Mouse (Mus musculus): Measurements from ENCODE around the gene Lmntd2. TPM values are rescaled to one million over a fixed set of nuclear protein-coding genes. Genes with fewer than 3 reads are reported as not detected.

The Lmntd2 gene
- polyA plus RNA-seq, 1 experiment = 0.10 TPM

- Histone ChIP-seq H3K4me3 (peak within 1 kb of the TSS; percentile 59), H3K36me3 (ENCODE audit: control insufficient read depth, insufficient read depth) (no peaks in the 10 kb centered on the region), H3K79me2 (ENCODE audit: control insufficient read depth, insufficient read depth) (peaks cover 4% of the 10 kb centered on the region), H3K27me3 (ENCODE audit: control insufficient read depth, insufficient read depth, insufficient read length) (no peaks in the 10 kb centered on the region), H3ac (ENCODE audit: control insufficient read depth, insufficient read length) (peak within 1 kb of the TSS; percentile 46), H3K4me2 (ENCODE audit: low read depth) (peak within 1 kb of the TSS; percentile 82)
- TF ChIP-seq USF1 (IDR thresholded peaks at IDR 0.05; ENCODE audit: low read depth) = peak; percentile 86
- peak; percentile 67 for TF ChIP-seq POLR2A (IDR thresholded peaks at IDR 0.05; ENCODE audit: insufficient read length, low read depth)
- TF ChIP-seq E2F4 (IDR thresholded peaks at IDR 0.05; ENCODE audit: insufficient read depth) = no peak
- peak; percentile 4 for TF ChIP-seq MAX (IDR thresholded peaks at IDR 0.05; ENCODE audit: low read depth)
- peak; percentile 83 for TF ChIP-seq POLR2AphosphoS2 (IDR thresholded peaks at IDR 0.05; ENCODE audit: insufficient read length, low read depth)
- TF ChIP-seq TCF3 (IDR thresholded peaks at IDR 0.05; ENCODE audit: insufficient read length, low read depth) = no peak
- TF ChIP-seq MYOG (IDR thresholded peaks at IDR 0.05; ENCODE audit: control insufficient read depth in 1 of 3, insufficient read depth in 1 of 3, insufficient read length in 2 of 3, low read depth in 2 of 3) = peak in 1 of 3 experiments; percentile 29
- peak in 1 of 3 experiments; percentile 6 for TF ChIP-seq MYOD1 (IDR thresholded peaks at IDR 0.05; ENCODE audit: control insufficient read depth in 1 of 3, insufficient read length in 2 of 3, low read depth in 2 of 3)
These were observed 41.5 kb downstream of the Lmntd2 start, which contains the start of gene Rnh1 for GRCm38 (mm10) chr7:141172116-141173006. Rnh1 (minus strand) TSS chr7:141172857.

GRCm38 (mm10) chr7:141169866-141170265, 44.0 kb downstream of the Lmntd2 start:
- no peak overlapping the region for H3ac ChIP-seq (ENCODE audit: control insufficient read depth, insufficient read length)
- H3K36me3 ChIP-seq (ENCODE audit: control insufficient read depth, insufficient read depth) = peaks cover 14% of the 10 kb centered on the region
- H3K27me3 ChIP-seq (ENCODE audit: control insufficient read depth, insufficient read depth, insufficient read length) = no peaks in the 10 kb centered on the region
- H3K79me2 ChIP-seq (ENCODE audit: control insufficient read depth, insufficient read depth) = peaks cover 14% of the 10 kb centered on the region
- peak overlapping the region; percentile 85 for H3K4me2 ChIP-seq (ENCODE audit: low read depth)
- H3K4me3 ChIP-seq = no peak overlapping the region
- TF ChIP-seq USF1 (IDR thresholded peaks at IDR 0.05; ENCODE audit: low read depth) = no peak

- Histone ChIP-seq H3K4me2 (ENCODE audit: low read depth) (peak overlapping the region; percentile 85), H3K4me3 (no peak overlapping the region), H3K36me3 (ENCODE audit: control insufficient read depth, insufficient read depth) (peaks cover 14% of the 10 kb centered on the region), H3K27me3 (ENCODE audit: control insufficient read depth, insufficient read depth, insufficient read length) (no peaks in the 10 kb centered on the region), H3K79me2 (ENCODE audit: control insufficient read depth, insufficient read depth) (peaks cover 14% of the 10 kb centered on the region), H3ac (ENCODE audit: control insufficient read depth, insufficient read length) (no peak overlapping the region)
- TF ChIP-seq MYOG (IDR thresholded peaks at IDR 0.05; ENCODE audit: control insufficient read depth in 1 of 3, insufficient read depth in 1 of 3, insufficient read length in 2 of 3, low read depth in 2 of 3) = no peak
- TF ChIP-seq MYOD1 (IDR thresholded peaks at IDR 0.05; ENCODE audit: control insufficient read depth in 1 of 3, insufficient read length in 2 of 3, low read depth in 2 of 3) = no peak
- no peak for TF ChIP-seq MAX (IDR thresholded peaks at IDR 0.05; ENCODE audit: low read depth)
- no peak for TF ChIP-seq REST (IDR thresholded peaks at IDR 0.05; ENCODE audit: insufficient read depth, insufficient read length)
- TF ChIP-seq CEBPB (IDR thresholded peaks at IDR 0.05; ENCODE audit: insufficient read depth, poor library complexity, severe bottlenecking) = no peak
- TF ChIP-seq TCF12 (IDR thresholded peaks at IDR 0.05; ENCODE audit: insufficient read depth, poor library complexity, severe bottlenecking) = no peak
- TF ChIP-seq POLR2A (IDR thresholded peaks at IDR 0.05; ENCODE audit: insufficient read length, low read depth) = no peak
- TF ChIP-seq E2F4 (IDR thresholded peaks at IDR 0.05; ENCODE audit: insufficient read depth) = no peak
- no peak for TF ChIP-seq SRF (IDR thresholded peaks at IDR 0.05; ENCODE audit: control insufficient read depth, insufficient read length, low read depth)
- no peak for TF ChIP-seq TCF3 (IDR thresholded peaks at IDR 0.05; ENCODE audit: insufficient read length, low read depth)
- TF ChIP-seq POLR2AphosphoS2 (IDR thresholded peaks at IDR 0.05; ENCODE audit: insufficient read length, low read depth) = no peak
These were observed 44.6 kb downstream of the Lmntd2 start for GRCm38 (mm10) chr7:141169300-141169699.

GRCm38 (mm10) chr7:141168518-141168953, 45.3 kb downstream of the Lmntd2 start:
- Histone ChIP-seq H3ac (ENCODE audit: control insufficient read depth, insufficient read length) (peak overlapping the region; percentile 30), H3K27me3 (ENCODE audit: control insufficient read depth, insufficient read depth, insufficient read length) (no peaks in the 10 kb centered on the region), H3K4me2 (ENCODE audit: low read depth) (peak overlapping the region; percentile 85), H3K79me2 (ENCODE audit: control insufficient read depth, insufficient read depth) (peaks cover 14% of the 10 kb centered on the region), H3K36me3 (ENCODE audit: control insufficient read depth, insufficient read depth) (peaks cover 14% of the 10 kb centered on the region), H3K4me3 (peak overlapping the region; percentile 46)
- TF ChIP-seq CEBPB (IDR thresholded peaks at IDR 0.05; ENCODE audit: insufficient read depth, poor library complexity, severe bottlenecking) = no peak
- no peak for TF ChIP-seq POLR2A (IDR thresholded peaks at IDR 0.05; ENCODE audit: insufficient read length, low read depth)
- TF ChIP-seq MYOD1 (IDR thresholded peaks at IDR 0.05; ENCODE audit: control insufficient read depth in 1 of 3, insufficient read length in 2 of 3, low read depth in 2 of 3) = peak in 1 of 3 experiments; percentile 33
- peak; percentile 6 for TF ChIP-seq TCF12 (IDR thresholded peaks at IDR 0.05; ENCODE audit: insufficient read depth, poor library complexity, severe bottlenecking)
- peak in 2 of 3 experiments; percentile 39 to 45 for TF ChIP-seq MYOG (IDR thresholded peaks at IDR 0.05; ENCODE audit: control insufficient read depth in 1 of 3, insufficient read depth in 1 of 3, insufficient read length in 2 of 3, low read depth in 2 of 3)
- TF ChIP-seq TCF3 (IDR thresholded peaks at IDR 0.05; ENCODE audit: insufficient read length, low read depth) = no peak
- TF ChIP-seq USF1 (IDR thresholded peaks at IDR 0.05; ENCODE audit: low read depth) = no peak

GRCm38 (mm10) chr7:141167901-141168517, 45.9 kb downstream of the Lmntd2 start:
- Histone ChIP-seq H3K4me2 (ENCODE audit: low read depth) (peak overlapping the region; percentile 85), H3K36me3 (ENCODE audit: control insufficient read depth, insufficient read depth) (peaks cover 14% of the 10 kb centered on the region)
- peak; percentile 19 for TF ChIP-seq POLR2AphosphoS2 (IDR thresholded peaks at IDR 0.05; ENCODE audit: insufficient read length, low read depth)
- peak in 1 of 3 experiments; percentile 4 for TF ChIP-seq MYOG (IDR thresholded peaks at IDR 0.05; ENCODE audit: control insufficient read depth in 1 of 3, insufficient read depth in 1 of 3, insufficient read length in 2 of 3, low read depth in 2 of 3)
- TF ChIP-seq E2F4 (IDR thresholded peaks at IDR 0.05; ENCODE audit: insufficient read depth) = no peak
- peak in 1 of 3 experiments; percentile 53 for TF ChIP-seq MYOD1 (IDR thresholded peaks at IDR 0.05; ENCODE audit: control insufficient read depth in 1 of 3, insufficient read length in 2 of 3, low read depth in 2 of 3)
- TF ChIP-seq MAX (IDR thresholded peaks at IDR 0.05; ENCODE audit: low read depth) = no peak
- TF ChIP-seq POLR2A (IDR thresholded peaks at IDR 0.05; ENCODE audit: insufficient read length, low read depth) = peak; percentile 31

More at GRCm38 (mm10) chr7:141167901-141168517, 45.9 kb downstream of the Lmntd2 start:
- peak overlapping the region; percentile 30 for H3ac ChIP-seq (ENCODE audit: control insufficient read depth, insufficient read length)
- peak overlapping the region; percentile 46 for H3K4me3 ChIP-seq
- H3K79me2 ChIP-seq (ENCODE audit: control insufficient read depth, insufficient read depth) = peaks cover 14% of the 10 kb centered on the region
- no peaks in the 10 kb centered on the region for H3K27me3 ChIP-seq (ENCODE audit: control insufficient read depth, insufficient read depth, insufficient read length)
